Mouse (Mus musculus): ENCODE results near the gene Bnipl.

Gene Bnipl

DNA sequence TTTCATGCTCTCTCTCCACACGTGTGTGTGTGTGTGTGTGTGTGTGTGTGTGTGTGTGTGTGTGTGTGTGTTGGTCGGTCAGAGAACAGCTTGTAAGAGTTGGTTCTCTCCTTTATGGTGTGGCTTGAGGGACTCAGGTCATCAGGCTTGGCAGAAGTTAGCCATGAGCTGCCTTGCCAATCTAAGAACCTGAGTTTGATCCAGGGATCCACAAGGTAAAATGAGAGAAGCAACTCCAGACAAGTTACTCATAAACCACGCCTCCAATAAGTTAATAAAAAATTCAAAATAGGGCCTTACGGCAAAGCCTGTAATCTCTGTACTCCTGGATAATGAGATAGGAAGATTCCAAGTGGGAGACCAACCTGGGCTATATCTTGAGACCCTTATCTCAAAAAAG lies 42.7 kb downstream of the Bnipl start:
- no peak for DNase-seq

DNA sequence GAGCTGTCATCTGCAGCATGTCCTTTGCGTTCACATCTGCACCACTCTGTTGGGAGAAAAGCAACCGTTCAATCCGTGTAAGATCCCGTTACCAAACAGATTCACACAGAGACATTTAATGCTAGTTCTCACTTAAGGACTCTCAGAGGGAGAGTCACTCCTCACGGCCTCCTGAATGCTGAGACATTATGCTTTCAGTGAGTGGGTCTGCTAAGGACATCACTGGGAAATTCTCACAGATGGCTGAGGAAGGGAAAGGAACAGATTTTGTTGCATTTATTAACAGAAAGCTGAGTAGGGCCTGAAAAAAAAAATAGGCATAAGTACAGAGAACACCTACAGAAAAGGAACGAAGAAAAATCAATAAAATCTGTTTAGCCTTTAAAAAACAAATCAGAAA lies 47.1 kb downstream of the Bnipl start:
- DNase-seq, result no peak

DNA sequence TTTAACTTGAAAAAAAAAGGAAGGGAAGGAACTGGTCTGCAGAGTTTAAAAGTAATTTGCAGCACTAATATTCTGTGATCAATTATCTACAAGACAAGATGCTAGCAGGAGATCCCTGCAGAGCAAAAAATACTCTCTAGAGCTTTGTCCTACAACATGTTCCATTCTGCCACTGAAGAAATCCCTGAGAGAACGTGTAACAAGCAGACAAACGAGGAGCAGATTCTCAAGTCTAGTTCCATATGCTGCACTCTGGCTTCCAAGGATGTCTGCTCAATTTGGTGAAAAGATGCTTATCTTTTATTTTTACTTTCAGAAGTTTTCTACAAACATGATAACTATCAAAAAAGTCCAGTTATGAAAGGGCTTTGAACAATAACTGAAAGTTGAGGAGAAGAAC lies 50.4 kb downstream of the Bnipl start:
- no peak for DNase-seq

DNA sequence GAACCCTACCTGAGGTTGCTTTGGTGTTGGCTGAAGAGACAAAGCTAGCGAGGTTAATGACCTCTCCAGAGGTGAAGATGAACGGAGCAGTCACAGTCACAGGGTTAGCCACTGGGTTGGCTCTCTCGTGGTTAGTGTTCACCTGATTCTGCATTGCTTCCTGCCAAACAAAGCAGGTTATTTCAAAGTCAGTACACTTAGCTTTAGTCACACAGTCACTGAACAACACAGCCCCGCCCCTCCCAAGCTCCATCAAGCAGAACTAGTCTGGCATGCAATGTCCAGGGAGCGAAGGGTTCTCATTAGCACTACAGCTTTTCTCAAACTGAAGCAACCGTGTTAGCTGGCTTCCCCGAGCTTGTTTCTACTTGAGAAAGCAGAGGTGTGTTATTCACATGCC lies 50.9 kb downstream of the Bnipl start:
- peak; percentile 90 for DNase-seq

DNA sequence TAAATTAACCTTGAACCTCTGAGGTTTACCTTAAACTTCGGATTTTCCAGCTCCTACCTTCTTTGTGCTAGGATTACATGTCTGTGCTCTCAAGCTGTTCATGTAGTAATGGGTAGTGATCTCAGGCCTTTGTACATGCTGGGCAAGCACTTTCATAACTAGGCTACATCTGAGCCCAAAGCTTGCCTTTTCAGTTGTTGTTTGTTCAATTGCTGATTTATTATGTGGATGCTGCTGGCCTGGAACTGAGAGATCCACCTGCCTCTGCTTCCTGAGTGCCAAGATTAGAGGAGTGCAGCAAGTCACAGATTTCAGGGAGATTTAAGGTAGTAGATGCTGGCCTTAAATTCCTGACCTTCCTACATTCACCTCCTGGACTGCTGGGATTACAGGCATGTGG lies 51.9 kb downstream of the Bnipl start:
- no peak for DNase-seq

DNA sequence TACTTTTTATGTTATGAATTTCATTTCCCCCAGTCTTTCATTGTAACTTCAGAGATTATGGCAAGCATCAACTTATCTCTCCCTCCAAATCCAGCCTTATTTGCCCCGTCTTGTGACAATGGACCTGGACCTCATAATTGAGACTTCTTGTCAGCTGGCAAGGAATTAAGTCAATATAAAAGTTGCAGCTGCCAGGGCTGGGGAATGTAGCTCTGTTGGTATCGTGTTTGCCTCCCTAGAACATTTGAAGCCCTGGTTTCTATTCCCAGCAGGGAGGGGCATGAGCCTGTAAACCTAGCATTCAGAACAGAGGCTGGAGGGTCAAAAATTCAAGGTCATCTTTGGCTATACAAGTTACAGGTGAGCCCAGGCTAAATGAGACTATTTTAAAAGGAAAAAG lies 55.2 kb downstream of the Bnipl start:
- no peak for DNase-seq

DNA sequence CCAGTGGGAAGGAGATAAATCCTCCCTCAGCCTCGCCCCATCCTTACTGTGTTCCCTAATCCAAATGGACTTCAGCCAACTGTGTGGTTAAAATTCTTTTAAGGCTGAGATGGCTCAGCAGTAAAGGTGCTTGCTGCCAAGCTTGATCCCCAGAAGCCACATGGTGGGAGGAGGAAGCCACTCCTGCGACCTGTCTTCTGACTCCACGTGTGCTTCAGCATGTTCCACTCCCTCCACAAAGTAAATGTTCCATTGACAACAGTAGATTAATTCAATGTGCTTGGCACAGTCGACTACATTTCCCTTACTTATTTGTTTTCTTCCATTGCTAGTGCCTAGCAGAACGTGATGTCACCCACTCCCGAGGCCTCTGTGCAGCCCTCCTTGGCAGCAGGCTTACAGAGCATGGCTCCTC lies 56.3 kb downstream of the Bnipl start:
- DNase-seq, result peak; percentile 27

Data from kidney, postnatal 14 days (tissue).